Mouse (Mus musculus) kidney, postnatal 25 days (tissue): ENCODE data around the gene Nfe2.

ENCODE experiments used
- DNase-seq, 2 experiments: peaks; one replicate each; pipeline ENCODE4 v3.0.0; 2021; ENCODE audit warnings: mixed read lengths in 2 of 2

Gene Nfe2

DNA sequence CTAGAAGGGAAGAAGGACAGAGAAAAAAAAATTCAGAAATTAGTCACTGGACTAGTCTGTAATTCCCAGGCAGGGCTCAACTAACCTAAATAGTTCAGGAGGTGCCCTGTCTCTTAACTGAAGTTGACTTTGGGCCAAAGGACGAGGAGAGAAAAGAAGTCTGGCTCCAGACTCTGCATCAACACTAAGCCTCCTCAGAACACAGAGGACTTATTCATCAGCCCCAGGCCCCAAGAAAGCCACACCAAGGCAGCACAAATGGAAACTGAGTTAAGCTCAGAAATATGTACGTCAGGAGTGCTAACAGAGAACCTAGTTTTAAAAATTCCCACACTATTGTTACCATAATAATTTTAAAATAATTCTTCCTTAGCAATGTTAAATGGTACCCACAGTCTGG lies 44.1 kb downstream of the Nfe2 start:
- no peak for DNase-seq

- DNase-seq, result peak in 1 of 2 experiments; percentile 49
Observed at GRCm38 (mm10) chr15:103205156-103205555, 53.0 kb downstream of the Nfe2 start.

- peak; percentile 68 to 69 for DNase-seq
Observed at GRCm38 (mm10) chr15:103202088-103202793, 56.0 kb downstream of the Nfe2 start.
